Comparison of ENCODE assay signal across 21 mouse cellular contexts in genomic region chr4:12657820-12658219, GRCm38 (mm10).
DNase-seq lines count a peak whose midpoint lies in the region; ATAC-seq and TF ChIP-seq lines count a peak whose summit lies in the region.
"Had no signal": no experiment of that assay in that cellular context is flagged by ENCODE, and none has a peak within 500 bp of the region (broad histone marks: within the 10 kb centered on the region; RNA-seq: fewer than 3 reads in every experiment).

No protein-coding gene starts in this region.

- no peaks in the 10 kb centered on the region for H3K4me1 ChIP-seq in hindbrain, embryonic 11.5 days (replicated peaks; ENCODE audit: control insufficient read depth, insufficient read depth, low read length)
- peaks cover 6% of the 10 kb centered on the region for H3K4me1 ChIP-seq in hindbrain, embryonic 16.5 days (ENCODE audit: control insufficient read depth, insufficient read depth, low read depth, low read length)
- H3K4me1 ChIP-seq in midbrain, embryonic 12.5 days, result peaks cover 33% of the 10 kb centered on the region
- H3K4me1 ChIP-seq in midbrain, embryonic 15.5 days, result peaks cover 19% of the 10 kb centered on the region
- peaks cover 2% of the 10 kb centered on the region; the same call in 1 of the 2 replicates for H3K4me1 ChIP-seq in embryonic fibroblast, embryonic 13.5 days (ENCODE audit: control insufficient read depth, insufficient read depth, low read length)
- H3K4me1 ChIP-seq in midbrain, embryonic 14.5 days (ENCODE audit: control insufficient read depth, insufficient read depth, low read length), result peaks cover 26% of the 10 kb centered on the region
- H3K4me1 ChIP-seq: heart, embryonic 10.5 days; intestine, embryonic 15.5 days had no signal

- no peak overlapping the region for H3K9ac ChIP-seq in hindbrain, embryonic 11.5 days (ENCODE audit: low read depth, low read length)
- H3K9ac ChIP-seq in hindbrain, embryonic 16.5 days (ENCODE audit: low read depth, low read length), result no peak overlapping the region
- H3K9ac ChIP-seq in midbrain, embryonic 12.5 days (replicated peaks), result no peak overlapping the region
- H3K9ac ChIP-seq in midbrain, embryonic 15.5 days, result no peak overlapping the region
- no peak overlapping the region for H3K9ac ChIP-seq in midbrain, embryonic 14.5 days (replicated peaks; ENCODE audit: low read length)
- H3K9ac ChIP-seq: forebrain, embryonic 15.5 days; intestine, embryonic 15.5 days had no signal

- no peak for TF ChIP-seq POLR2A in embryonic fibroblast, embryonic 13.5 days (IDR thresholded peaks at IDR 0.05; ENCODE audit: low read depth, low read length)

- ATAC-seq in hindbrain, embryonic 11.5 days (ENCODE audit: low FRiP score), result peak; percentile 35; the same call in 1 of the 2 replicates
- no peak for ATAC-seq in hindbrain, embryonic 16.5 days
- no peak for ATAC-seq in midbrain, embryonic 12.5 days (ENCODE audit: low FRiP score, low read depth)
- no peak for ATAC-seq in midbrain, embryonic 15.5 days (replicated peaks)
- no peak for ATAC-seq in midbrain, embryonic 14.5 days (ENCODE audit: low FRiP score, low TSS enrichment)
- ATAC-seq: forebrain, embryonic 15.5 days; intestine, embryonic 15.5 days had no signal

- TF ChIP-seq CTCF in embryonic fibroblast, embryonic 13.5 days (IDR thresholded peaks at IDR 0.05; ENCODE audit: borderline replicate concordance, insufficient read depth, low read length), result no peak

- no peaks in the 10 kb centered on the region for H3K36me3 ChIP-seq in hindbrain, embryonic 11.5 days (ENCODE audit: control insufficient read depth, insufficient read depth, low read length)
- no peaks in the 10 kb centered on the region for H3K36me3 ChIP-seq in hindbrain, embryonic 16.5 days (ENCODE audit: control insufficient read depth, insufficient read depth, low read length)
- H3K36me3 ChIP-seq in midbrain, embryonic 12.5 days, result no peaks in the 10 kb centered on the region
- no peaks in the 10 kb centered on the region for H3K36me3 ChIP-seq in midbrain, embryonic 15.5 days (replicated peaks)
- H3K36me3 ChIP-seq in midbrain, embryonic 14.5 days (ENCODE audit: control insufficient read depth, insufficient read depth, low read length), result no peaks in the 10 kb centered on the region
- H3K36me3 ChIP-seq: embryonic facial prominence, embryonic 10.5 days; forebrain, embryonic 10.5 days; forebrain, embryonic 15.5 days; G1E; heart, embryonic 10.5 days; intestine, embryonic 15.5 days had no signal

- DNase-seq in hindbrain, embryonic 11.5 days (ENCODE audit: low spot score), result no peak
- DNase-seq in midbrain, embryonic 14.5 days, result peak; percentile 7
- DNase-seq in testis, postnatal 14 days (ENCODE audit: low spot score), result no peak
- DNase-seq: adrenal gland, adult 8-10 months; adrenal gland, postnatal 36 days; cerebellum, adult 2 months; gastrocnemius, postnatal 10 days; heart, adult 18-20 months; heart, postnatal 10 days; heart, postnatal 4 days had no signal

- no peak overlapping the region for H3K27ac ChIP-seq in hindbrain, embryonic 11.5 days (ENCODE audit: low read depth, low read length)
- no peak overlapping the region for H3K27ac ChIP-seq in hindbrain, embryonic 16.5 days (ENCODE audit: low read depth, low read length)
- peak overlapping the region; percentile 56 for H3K27ac ChIP-seq in midbrain, embryonic 12.5 days (replicated peaks)
- H3K27ac ChIP-seq in midbrain, embryonic 15.5 days, result no peak overlapping the region
- H3K27ac ChIP-seq in embryonic fibroblast, embryonic 13.5 days (ENCODE audit: insufficient read depth, low read length), result peak overlapping the region; percentile 78
- no peak overlapping the region for H3K27ac ChIP-seq in midbrain, embryonic 14.5 days (replicated peaks; ENCODE audit: low read depth, low read length)
- H3K27ac ChIP-seq: embryonic facial prominence, embryonic 10.5 days; forebrain, embryonic 10.5 days; forebrain, embryonic 15.5 days; heart, embryonic 10.5 days; intestine, embryonic 15.5 days had no signal

- H3K27me3 ChIP-seq in hindbrain, embryonic 11.5 days (ENCODE audit: control insufficient read depth, insufficient read depth, low read length), result no peaks in the 10 kb centered on the region
- no peaks in the 10 kb centered on the region for H3K27me3 ChIP-seq in hindbrain, embryonic 16.5 days (replicated peaks; ENCODE audit: control insufficient read depth, insufficient read depth, low read length)
- no peaks in the 10 kb centered on the region for H3K27me3 ChIP-seq in midbrain, embryonic 12.5 days
- H3K27me3 ChIP-seq in midbrain, embryonic 15.5 days (replicated peaks), result no peaks in the 10 kb centered on the region
- H3K27me3 ChIP-seq in midbrain, embryonic 14.5 days (ENCODE audit: control insufficient read depth, insufficient read depth, low read length), result no peaks in the 10 kb centered on the region
- H3K27me3 ChIP-seq: forebrain, embryonic 15.5 days; intestine, embryonic 15.5 days had no signal

- H3K4me2 ChIP-seq in hindbrain, embryonic 11.5 days (replicated peaks; ENCODE audit: low read depth, low read length), result no peak overlapping the region
- H3K4me2 ChIP-seq in hindbrain, embryonic 16.5 days (ENCODE audit: low read length), result no peak overlapping the region
- H3K4me2 ChIP-seq in midbrain, embryonic 12.5 days (replicated peaks), result no peak overlapping the region
- no peak overlapping the region for H3K4me2 ChIP-seq in midbrain, embryonic 15.5 days
- H3K4me2 ChIP-seq in midbrain, embryonic 14.5 days (ENCODE audit: low read length), result no peak overlapping the region
- H3K4me2 ChIP-seq: forebrain, embryonic 15.5 days; intestine, embryonic 15.5 days had no signal

- no peak overlapping the region for H3K4me3 ChIP-seq in hindbrain, embryonic 11.5 days (ENCODE audit: low read depth, low read length)
- no peak overlapping the region for H3K4me3 ChIP-seq in hindbrain, embryonic 16.5 days (ENCODE audit: low read length)
- no peak overlapping the region for H3K4me3 ChIP-seq in midbrain, embryonic 12.5 days
- no peak overlapping the region for H3K4me3 ChIP-seq in midbrain, embryonic 15.5 days
- no peak overlapping the region for H3K4me3 ChIP-seq in embryonic fibroblast, embryonic 13.5 days (ENCODE audit: insufficient read depth, low read length)
- H3K4me3 ChIP-seq in midbrain, embryonic 14.5 days (replicated peaks; ENCODE audit: low read depth, low read length), result no peak overlapping the region
- H3K4me3 ChIP-seq: embryonic facial prominence, embryonic 10.5 days; erythroblast, embryonic 14.5 days; forebrain, embryonic 10.5 days; forebrain, embryonic 15.5 days; heart, embryonic 10.5 days; intestine, embryonic 15.5 days had no signal

- H3K9me3 ChIP-seq in hindbrain, embryonic 11.5 days (ENCODE audit: control insufficient read depth, low read length), result no peaks in the 10 kb centered on the region
- H3K9me3 ChIP-seq in hindbrain, embryonic 16.5 days (ENCODE audit: control insufficient read depth, low read length), result no peaks in the 10 kb centered on the region
- no peaks in the 10 kb centered on the region for H3K9me3 ChIP-seq in midbrain, embryonic 12.5 days
- H3K9me3 ChIP-seq in midbrain, embryonic 15.5 days, result no peaks in the 10 kb centered on the region
- no peaks in the 10 kb centered on the region for H3K9me3 ChIP-seq in midbrain, embryonic 14.5 days (ENCODE audit: control insufficient read depth, low read length)
- H3K9me3 ChIP-seq: embryonic facial prominence, embryonic 10.5 days; forebrain, embryonic 10.5 days; forebrain, embryonic 15.5 days; G1E; heart, embryonic 10.5 days; intestine, embryonic 15.5 days had no signal

- WGBS in hindbrain, embryonic 11.5 days, result 67% methylated on average over 1 of the region's 1 CpGs
- 83% methylated on average over 1 of the region's 1 CpGs for WGBS in hindbrain, embryonic 16.5 days
- 84% methylated on average over 1 of the region's 1 CpGs for WGBS in midbrain, embryonic 12.5 days
- 69% methylated on average over 1 of the region's 1 CpGs for WGBS in midbrain, embryonic 15.5 days
- WGBS in midbrain, embryonic 14.5 days, result 67% methylated on average over 1 of the region's 1 CpGs

Comparison
In these comparisons a context has a peak if more than half of its experiments do, and no peak if none do; other contexts are left out.
1. H3K27ac ChIP-seq: peak in midbrain, embryonic 12.5 days (single experiment) and embryonic fibroblast, embryonic 13.5 days (single experiment); none in hindbrain, embryonic 11.5 days (single experiment), hindbrain, embryonic 16.5 days (single experiment), midbrain, embryonic 15.5 days (single experiment) and midbrain, embryonic 14.5 days (single experiment).